Mouse (Mus musculus) G1E (cell line): ENCODE data around the gene Cd180.

Source experiments
- CTCF ChIP-seq: IDR thresholded peaks from 2 replicates; pipeline ENCODE4 v1.5.1; 2012; ENCODE audit warnings: low read depth, low read length, inconsistent platforms, mixed read lengths
- GATA1 ChIP-seq: IDR thresholded peaks from 2 replicates; pipeline ENCODE4 v1.6.1; 2012; ENCODE audit warnings: borderline replicate concordance, low read length, inconsistent platforms, mixed read lengths
- GATA2 ChIP-seq: IDR thresholded peaks from 2 replicates; pipeline ENCODE4 v1.6.1; 2012; ENCODE audit warnings: low read depth, low read length, inconsistent platforms, borderline replicate concordance
- TAL1 ChIP-seq: conservative IDR thresholded peaks from 2 replicates; pipeline ENCODE4 v1.6.1; 2012; ENCODE audit warnings: low read depth, low read length, inconsistent platforms, mixed read lengths

DNA sequence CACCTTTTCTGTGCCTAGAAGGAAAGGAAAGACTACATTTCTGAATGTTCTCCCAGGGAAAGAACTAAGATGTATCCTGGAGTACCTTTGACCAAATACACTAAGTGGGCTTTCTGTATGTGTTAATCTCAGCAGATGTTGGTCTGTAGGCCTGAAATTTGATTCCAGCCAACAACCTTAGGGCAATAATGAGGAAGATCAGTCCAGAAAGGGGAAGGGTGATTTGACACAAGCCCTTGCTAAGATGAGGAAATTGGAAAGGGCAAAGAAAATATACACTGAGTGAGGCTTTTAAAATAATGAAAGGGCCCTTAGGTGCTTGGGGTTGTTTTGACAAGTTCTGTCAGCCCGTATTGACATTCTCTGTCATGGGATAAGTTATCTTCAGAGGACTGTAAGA is 23.6 kb downstream of the Cd180 start:
- no peak for TF ChIP-seq CTCF
- TF ChIP-seq GATA1 = no peak
- no peak for TF ChIP-seq TAL1
- no peak for TF ChIP-seq GATA2
